Mouse (Mus musculus) frontal cortex, adult 2 months (tissue): ENCODE results near the gene Kdm8. TPM values are rescaled to one million over a fixed set of nuclear protein-coding genes. Genes with fewer than 3 reads are reported as not detected.
A peak's percentile ranks its signal among the peaks of the same experiment; 100 is the strongest.
"Not testable (repeated sequence)": the region's sequence is repeated elsewhere in the genome, so short reads cannot be mapped to it uniquely, and the experiment has no call there.

Experiments used
- DNase-seq, 2 experiments: peaks; one replicate each; pipeline ENCODE4 v3.0.0; 2022; ENCODE audit warnings: low spot score in 1 of 2; ENCODE audit errors: extremely low spot score in 1 of 2
- polyA plus RNA-seq: library from polyadenylated mRNA; depleted of rRNA; stranded (reverse); fragments of >200 nt; gene quantifications from 2 replicates; pipeline ENCODE4 v1.2.3, GENCODE M21; 2012; rRNA removed

Kdm8 gene
- 5.1 and 6.0 TPM in 2 replicates for polyA plus RNA-seq

GRCm38 (mm10) chr7:125444464-125445401 is at the start of gene Kdm8:
Gene Kdm8, plus strand, starts transcription at chr7:125444676.
- DNase-seq: peak; percentile 87 to 92

GRCm38 (mm10) chr7:125398116-125398515 is 46.4 kb upstream of the Kdm8 start:
- DNase-seq: no peak

GRCm38 (mm10) chr7:125398687-125399086 is 45.8 kb upstream of the Kdm8 start:
- peak in 1 of 2 experiments; percentile 44 for DNase-seq

GRCm38 (mm10) chr7:125407136-125407535 is 37.3 kb upstream of the Kdm8 start:
- DNase-seq: no peak

GRCm38 (mm10) chr7:125415087-125415486 is 29.4 kb upstream of the Kdm8 start:
- DNase-seq: no peak

GRCm38 (mm10) chr7:125415776-125416175 is 28.7 kb upstream of the Kdm8 start:
- no peak for DNase-seq

- DNase-seq: no peak
Observed at GRCm38 (mm10) chr7:125416762-125417161, 27.7 kb upstream of the Kdm8 start.

- DNase-seq: no peak
Observed at GRCm38 (mm10) chr7:125418413-125418812, 26.1 kb upstream of the Kdm8 start.

- no peak for DNase-seq
Observed at GRCm38 (mm10) chr7:125420190-125420589, 24.3 kb upstream of the Kdm8 start.

- no peak for DNase-seq
Observed at GRCm38 (mm10) chr7:125421911-125422310, 22.6 kb upstream of the Kdm8 start.

- DNase-seq: no peak
Observed at GRCm38 (mm10) chr7:125423056-125423455, 21.4 kb upstream of the Kdm8 start.

GRCm38 (mm10) chr7:125427492-125428090 is 16.9 kb upstream of the Kdm8 start:
- no peak for DNase-seq

- DNase-seq: no peak
Observed at GRCm38 (mm10) chr7:125428381-125428780, 16.1 kb upstream of the Kdm8 start.

- DNase-seq: not testable (repeated sequence)
Observed at GRCm38 (mm10) chr7:125428816-125429500, 15.5 kb upstream of the Kdm8 start.

- DNase-seq: no peak
Observed at GRCm38 (mm10) chr7:125430170-125430842, 14.2 kb upstream of the Kdm8 start.

- DNase-seq: no peak
Observed at GRCm38 (mm10) chr7:125433874-125434273, 10.6 kb upstream of the Kdm8 start.

GRCm38 (mm10) chr7:125434666-125435290 is 9.7 kb upstream of the Kdm8 start:
- no peak for DNase-seq

- no peak for DNase-seq
Observed at GRCm38 (mm10) chr7:125442323-125442722, 2.2 kb upstream of the Kdm8 start.

GRCm38 (mm10) chr7:125444076-125444463 is 406 bp upstream of the Kdm8 start:
- no peak for DNase-seq

- no peak for DNase-seq
Observed at GRCm38 (mm10) chr7:125450678-125451077, 6.2 kb downstream of the Kdm8 start.
